Mouse (Mus musculus) erythroblast, embryonic 14.5 days (primary cell): ENCODE measurements around the gene Rubcnl. TPM values are rescaled to one million over a fixed set of nuclear protein-coding genes. Genes with fewer than 3 reads are reported as not detected.

Experiments used
- H3K27me3 ChIP-seq: 2 replicates; pipeline ENCODE4 v1.6.1; 2012; ENCODE audit warnings: inconsistent platforms; ENCODE audit not compliant: control insufficient read depth
- H3K36me3 ChIP-seq: 2 replicates; pipeline ENCODE4 v1.6.1; 2012; ENCODE audit warnings: mild to moderate bottlenecking, inconsistent platforms; ENCODE audit not compliant: control insufficient read depth
- H3K4me1 ChIP-seq: 2 replicates; pipeline ENCODE4 v1.6.1; 2012; ENCODE audit warnings: inconsistent platforms; ENCODE audit not compliant: control insufficient read depth
- H3K4me3 ChIP-seq: replicated peaks from 2 replicates; pipeline ENCODE3; 2012; ENCODE audit warnings: moderate library complexity, mild to moderate bottlenecking, inconsistent platforms
- H3K9me3 ChIP-seq: 2 replicates; pipeline ENCODE4 v1.6.1; 2012; ENCODE audit warnings: low read length, inconsistent platforms, mixed read lengths; ENCODE audit not compliant: control insufficient read depth
- GATA1 ChIP-seq: IDR thresholded peaks from 2 replicates; pipeline ENCODE4 v1.6.1; 2012; ENCODE audit warnings: low read length, inconsistent platforms, mixed read lengths
- TAL1 ChIP-seq: IDR thresholded peaks from 3 replicates; pipeline ENCODE4 v1.6.1; 2012; ENCODE audit warnings: low read length, inconsistent platforms, mixed read lengths
- polyA plus RNA-seq: library from polyadenylated mRNA; stranded (reverse); fragments of >175 nt; gene quantifications from 2 replicates; pipeline ENCODE4 v1.2.3, GENCODE M21; 2012

Rubcnl gene
- polyA plus RNA-seq, 1 experiment, result 0.01 TPM

GRCm38 (mm10) chr14:75030764-75031163 is 14.9 kb downstream of the Rubcnl start:
- Histone ChIP-seq H3K36me3 (no peaks in the 10 kb centered on the region), H3K4me3 (no peak overlapping the region), H3K9me3 (no peaks in the 10 kb centered on the region), H3K27me3 (no peaks in the 10 kb centered on the region), H3K4me1 (no peaks in the 10 kb centered on the region)
- no peak for TF ChIP-seq TAL1
- TF ChIP-seq GATA1, result no peak

GRCm38 (mm10) chr14:75031999-75032575 is 16.3 kb downstream of the Rubcnl start:
- no peaks in the 10 kb centered on the region for H3K27me3 ChIP-seq
- H3K36me3 ChIP-seq, result no peaks in the 10 kb centered on the region
- H3K4me3 ChIP-seq, result no peak overlapping the region
- H3K9me3 ChIP-seq, result no peaks in the 10 kb centered on the region
- no peaks in the 10 kb centered on the region for H3K4me1 ChIP-seq
- TF ChIP-seq GATA1 (no peak), TAL1 (no peak)

- Histone ChIP-seq H3K4me1 (no peaks in the 10 kb centered on the region), H3K9me3 (no peaks in the 10 kb centered on the region), H3K4me3 (no peak overlapping the region), H3K27me3 (no peaks in the 10 kb centered on the region), H3K36me3 (no peaks in the 10 kb centered on the region)
- TF ChIP-seq TAL1 (no peak), GATA1 (no peak)
These were observed 16.9 kb downstream of the Rubcnl start for GRCm38 (mm10) chr14:75032742-75033141.

- Histone ChIP-seq H3K9me3 (no peaks in the 10 kb centered on the region), H3K36me3 (no peaks in the 10 kb centered on the region), H3K4me3 (no peak overlapping the region), H3K4me1 (no peaks in the 10 kb centered on the region), H3K27me3 (no peaks in the 10 kb centered on the region)
- TF ChIP-seq TAL1, result no peak
- no peak for TF ChIP-seq GATA1
These were observed 18.4 kb downstream of the Rubcnl start for GRCm38 (mm10) chr14:75034240-75034639.

GRCm38 (mm10) chr14:75035431-75035830 is 19.6 kb downstream of the Rubcnl start:
- Histone ChIP-seq H3K4me3 (no peak overlapping the region), H3K4me1 (no peaks in the 10 kb centered on the region), H3K9me3 (no peaks in the 10 kb centered on the region), H3K36me3 (no peaks in the 10 kb centered on the region), H3K27me3 (no peaks in the 10 kb centered on the region)
- TF ChIP-seq TAL1 (no peak), GATA1 (no peak)

GRCm38 (mm10) chr14:75045184-75045583 is 29.4 kb downstream of the Rubcnl start:
- Histone ChIP-seq H3K9me3 (no peaks in the 10 kb centered on the region), H3K4me3 (no peak overlapping the region), H3K36me3 (no peaks in the 10 kb centered on the region), H3K27me3 (no peaks in the 10 kb centered on the region), H3K4me1 (no peaks in the 10 kb centered on the region)
- TF ChIP-seq GATA1 (no peak), TAL1 (no peak)

GRCm38 (mm10) chr14:75052451-75052850 is 36.6 kb downstream of the Rubcnl start:
- Histone ChIP-seq H3K9me3 (no peaks in the 10 kb centered on the region), H3K4me1 (peaks cover 1% of the 10 kb centered on the region), H3K4me3 (no peak overlapping the region), H3K36me3 (no peaks in the 10 kb centered on the region), H3K27me3 (no peaks in the 10 kb centered on the region)
- no peak for TF ChIP-seq TAL1
- TF ChIP-seq GATA1, result no peak

- no peak overlapping the region for H3K4me3 ChIP-seq
- no peaks in the 10 kb centered on the region for H3K36me3 ChIP-seq
- no peak for TF ChIP-seq TAL1
- TF ChIP-seq GATA1, result no peak
- H3K4me1 ChIP-seq, result peaks cover 1% of the 10 kb centered on the region
- H3K9me3 ChIP-seq, result no peaks in the 10 kb centered on the region
- no peaks in the 10 kb centered on the region for H3K27me3 ChIP-seq
These were observed 38.9 kb downstream of the Rubcnl start for GRCm38 (mm10) chr14:75054455-75055343.

GRCm38 (mm10) chr14:75056861-75057431 is 41.1 kb downstream of the Rubcnl start:
- H3K4me1 ChIP-seq, result peaks cover 1% of the 10 kb centered on the region
- H3K4me3 ChIP-seq, result no peak overlapping the region
- H3K36me3 ChIP-seq, result no peaks in the 10 kb centered on the region
- no peaks in the 10 kb centered on the region for H3K27me3 ChIP-seq
- TF ChIP-seq TAL1 (no peak), GATA1 (no peak)
- H3K9me3 ChIP-seq, result no peaks in the 10 kb centered on the region
